Mouse (Mus musculus) testis, postnatal 10 days (tissue): ENCODE data around the gene Keap1.
"Not testable (repeated sequence)": the region's sequence is repeated elsewhere in the genome, so short reads cannot be mapped to it uniquely, and the experiment has no call there.

ENCODE experiments used
- DNase-seq: peaks from one replicate; pipeline ENCODE4 v3.0.0; 2021; ENCODE audit warnings: low spot score

Gene Keap1

GRCm38 (mm10) chr9:21238733-21239464, at the start of gene Keap1:
TSS of gene Keap1 (minus strand) at chr9:21239361.
- DNase-seq = peak; percentile 90

GRCm38 (mm10) chr9:21288404-21289336, 49.5 kb upstream of the Keap1 start:
- no peak for DNase-seq

- peak; percentile 99 for DNase-seq
These were observed 48.6 kb upstream of the Keap1 start, which contains the start of gene Kri1 for GRCm38 (mm10) chr9:21287571-21288402. TSS of gene Kri1 (minus strand) at chr9:21287969.

GRCm38 (mm10) chr9:21286753-21287152, 47.6 kb upstream of the Keap1 start:
- no peak for DNase-seq

- no peak for DNase-seq
These were observed 44.8 kb upstream of the Keap1 start for GRCm38 (mm10) chr9:21283994-21284393.

- DNase-seq = no peak
These were observed 44.4 kb upstream of the Keap1 start for GRCm38 (mm10) chr9:21283591-21283990.

- no peak for DNase-seq
These were observed 38.6 kb upstream of the Keap1 start for GRCm38 (mm10) chr9:21277776-21278175.

- no peak for DNase-seq
These were observed 37.1 kb upstream of the Keap1 start for GRCm38 (mm10) chr9:21276307-21276706.

- no peak for DNase-seq
These were observed 36.6 kb upstream of the Keap1 start for GRCm38 (mm10) chr9:21275727-21276126.

- no peak for DNase-seq
These were observed 36.0 kb upstream of the Keap1 start for GRCm38 (mm10) chr9:21275013-21275710.

- no peak for DNase-seq
These were observed 35.2 kb upstream of the Keap1 start for GRCm38 (mm10) chr9:21274336-21274735.

GRCm38 (mm10) chr9:21273520-21274228, 34.5 kb upstream of the Keap1 start:
- DNase-seq = no peak

- no peak for DNase-seq
These were observed 33.9 kb upstream of the Keap1 start for GRCm38 (mm10) chr9:21273094-21273493.

- no peak for DNase-seq
These were observed 33.2 kb upstream of the Keap1 start for GRCm38 (mm10) chr9:21272391-21272790.

- DNase-seq = not testable (repeated sequence)
These were observed 30.4 kb upstream of the Keap1 start for GRCm38 (mm10) chr9:21269590-21269989.

GRCm38 (mm10) chr9:21268305-21268704, 29.1 kb upstream of the Keap1 start:
- DNase-seq = no peak

GRCm38 (mm10) chr9:21266889-21267288, 27.7 kb upstream of the Keap1 start:
- no peak for DNase-seq

- DNase-seq = no peak
These were observed 26.4 kb upstream of the Keap1 start for GRCm38 (mm10) chr9:21265611-21266010.

GRCm38 (mm10) chr9:21265000-21265561, 25.9 kb upstream of the Keap1 start, which contains the start of gene Atg4d:
TSS of gene Atg4d (plus strand) at chr9:21265293.
- peak; percentile 99 for DNase-seq

GRCm38 (mm10) chr9:21264272-21264999, 25.3 kb upstream of the Keap1 start:
- DNase-seq = no peak
